Mouse (Mus musculus): Measurements from ENCODE around the gene Ccdc185.

- TF ChIP-seq TAL1 (IDR thresholded peaks at IDR 0.05; ENCODE audit: low read length) (no peak), GATA1 (IDR thresholded peaks at IDR 0.05; ENCODE audit: low read length) (no peak)
These were observed 13.1 kb downstream of the Ccdc185 start for GRCm38 (mm10) chr1:182735891-182736290.

All from erythroblast, embryonic 14.5 days (primary cell).